Mouse (Mus musculus) embryonic facial prominence, embryonic 10.5 days (tissue): ENCODE measurements around the gene Ceacam18. TPM values are rescaled to one million over a fixed set of nuclear protein-coding genes. Genes with fewer than 3 reads are reported as not detected.
"Not testable (repeated sequence)": the region's sequence is repeated elsewhere in the genome, so short reads cannot be mapped to it uniquely, and the experiment has no call there.

Source experiments
- DNase-seq: peaks from one replicate; pipeline ENCODE4 v3.0.0-alpha.2; 2017; ENCODE audit warnings: low spot score
- H3K27ac ChIP-seq: fragments of 300-500 bp; sonication (generic); replicated peaks from 2 replicates; pipeline ENCODE4 v1.5.1; 2016; ENCODE audit warnings: mild to moderate bottlenecking
- H3K27me3 ChIP-seq: fragments of 300-500 bp; sonication (generic); replicated peaks from 2 replicates; pipeline ENCODE4 v1.6.1; 2016; ENCODE audit warnings: low read depth, mild to moderate bottlenecking; ENCODE audit not compliant: poor library complexity, severe bottlenecking
- H3K36me3 ChIP-seq: fragments of 300-500 bp; sonication (generic); replicated peaks from 2 replicates; pipeline ENCODE4 v1.6.1; 2016; ENCODE audit warnings: mild to moderate bottlenecking, moderate library complexity
- H3K4me1 ChIP-seq: fragments of 300-500 bp; sonication (generic); 2 replicates; pipeline ENCODE4 v1.6.1; 2016
- H3K4me3 ChIP-seq: fragments of 300-500 bp; sonication (generic); 2 replicates; pipeline ENCODE4 v1.5.1; 2016; ENCODE audit warnings: mild to moderate bottlenecking, moderate library complexity
- H3K9me3 ChIP-seq: fragments of 300-500 bp; sonication (generic); 2 replicates; pipeline ENCODE4 v1.6.1; 2016; ENCODE audit warnings: mild to moderate bottlenecking
- WGBS: fragments of 180-500 bp; shearing (Covaris S2); methylation state at CpG from one replicate; pipeline ENCODE4 v1.1.7; 2016; 5-methylcytosine and 5-hydroxymethylcytosine counted together
- polyA plus RNA-seq: library from polyadenylated mRNA; unstranded; fragments of >200 nt; fragmentation: Nextera tagmentation; extraction: Ambion mirVana; gene quantifications from 2 replicates; pipeline ENCODE4 v1.2.1, GENCODE M21; 2016

Gene Ceacam18
- polyA plus RNA-seq, 1 experiment from 2014 or later: not detected

DNA sequence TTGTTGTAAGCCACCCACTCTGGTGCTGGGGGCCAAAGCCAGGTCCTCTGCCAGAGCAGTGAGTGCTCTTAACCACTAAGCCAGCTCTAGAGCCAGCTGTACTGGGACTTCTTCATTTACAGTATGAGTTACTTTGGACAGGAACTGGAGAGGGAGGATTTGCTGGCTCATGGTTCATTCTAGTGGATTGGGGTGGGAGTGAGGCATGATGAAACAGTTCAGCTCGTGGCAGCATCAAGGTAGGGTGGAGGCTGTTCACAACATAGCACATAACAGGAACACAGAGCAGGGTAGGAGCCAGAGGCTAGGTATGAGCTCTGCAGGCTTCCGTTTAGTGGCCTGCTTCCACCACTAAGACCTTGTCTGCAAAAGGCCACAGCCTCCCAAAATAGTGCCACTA, 1.7 kb downstream of the Ceacam18 start:
- no peak overlapping the region for H3K4me3 ChIP-seq
- H3K9me3 ChIP-seq: no peaks in the 10 kb centered on the region
- no peaks in the 10 kb centered on the region for H3K27me3 ChIP-seq
- no peaks in the 10 kb centered on the region for H3K36me3 ChIP-seq
- H3K27ac ChIP-seq: no peak overlapping the region
- 74% methylated on average over 2 of the region's 2 CpGs for WGBS
- no peaks in the 10 kb centered on the region for H3K4me1 ChIP-seq
- no peak for DNase-seq

DNA sequence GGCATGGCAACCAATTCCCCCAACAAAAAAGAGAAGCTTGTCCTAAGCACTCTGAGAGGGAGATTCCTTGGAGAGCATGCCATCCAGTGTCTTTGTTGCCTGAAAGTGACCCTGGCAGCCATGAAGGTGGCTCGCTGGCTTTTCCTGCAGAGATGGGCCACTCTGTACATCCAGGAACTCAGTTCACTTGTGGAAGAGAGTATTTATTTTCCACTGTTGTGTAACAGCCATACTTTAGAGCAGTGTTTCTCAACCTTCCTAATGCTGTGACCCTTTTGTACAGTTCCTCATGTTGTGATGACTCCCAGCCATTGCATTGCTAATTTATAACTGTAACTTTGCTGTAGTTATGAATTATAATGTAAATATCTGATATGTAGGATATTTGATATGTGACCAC, 2.6 kb downstream of the Ceacam18 start:
- Histone ChIP-seq H3K4me1 (no peaks in the 10 kb centered on the region), H3K27ac (no peak overlapping the region), H3K4me3 (no peak overlapping the region), H3K27me3 (no peaks in the 10 kb centered on the region), H3K36me3 (no peaks in the 10 kb centered on the region), H3K9me3 (no peaks in the 10 kb centered on the region)
- DNase-seq: no peak
- WGBS: 79% methylated on average over 1 of the region's 1 CpGs

DNA sequence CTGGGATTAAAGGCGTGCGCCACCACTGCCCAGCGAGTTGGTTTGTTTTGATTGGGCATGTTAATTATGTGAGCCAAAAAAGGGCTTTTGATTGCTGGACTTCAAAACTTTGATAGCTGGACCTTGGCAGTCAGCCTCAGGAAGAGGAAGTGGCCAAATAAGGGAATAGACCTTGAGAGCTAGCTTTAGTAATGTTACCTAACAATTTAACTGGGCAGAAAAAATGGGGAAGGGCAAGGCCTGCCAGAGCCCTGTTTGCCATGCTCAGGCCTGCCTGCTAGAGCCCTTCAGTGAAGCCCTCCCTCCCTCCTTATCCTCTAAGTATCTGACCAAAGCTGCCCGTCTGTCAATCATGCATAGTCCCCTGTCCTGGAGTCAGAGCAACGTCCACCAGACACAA, 8.1 kb downstream of the Ceacam18 start:
- no peak for DNase-seq
- 79% methylated on average over 5 of the region's 5 CpGs for WGBS

DNA sequence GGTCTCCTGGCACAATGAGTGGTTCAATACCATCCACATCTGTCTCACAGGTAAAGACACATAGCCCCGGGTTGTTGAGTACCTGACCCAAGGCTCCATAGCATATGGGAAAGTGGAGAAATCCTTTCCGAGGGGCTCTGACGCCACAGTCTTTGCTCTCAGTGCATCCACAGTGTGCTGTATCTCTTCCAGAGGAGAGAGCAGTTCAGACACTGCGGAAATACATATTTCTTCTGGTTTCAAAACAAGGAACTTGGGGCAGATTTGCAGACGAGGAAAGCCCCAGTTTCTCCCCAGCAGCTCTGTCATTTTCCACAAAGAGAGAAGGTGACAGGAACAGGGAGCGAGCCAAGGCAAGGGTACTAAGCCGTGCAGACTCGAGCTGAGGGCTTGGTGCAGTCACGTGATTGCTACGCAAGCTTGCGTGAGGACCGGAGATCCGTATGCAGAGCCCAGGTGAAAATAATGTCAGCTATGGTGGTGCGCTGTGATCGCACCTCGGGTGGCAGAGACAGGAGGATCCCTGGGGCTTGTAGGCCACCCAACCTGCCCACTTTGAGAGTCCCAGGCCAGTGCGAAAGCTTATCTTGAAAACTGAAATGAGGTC, 8.6 kb downstream of the Ceacam18 start:
- Histone ChIP-seq H3K27me3 (no peaks in the 10 kb centered on the region), H3K4me3 (no peak overlapping the region)
- 86% methylated on average over 17 of the region's 17 CpGs for WGBS

More for the DNA sequence above, 8.1 kb downstream of the Ceacam18 start:
- Histone ChIP-seq H3K4me1 (no peaks in the 10 kb centered on the region), H3K27ac (no peak overlapping the region), H3K36me3 (no peaks in the 10 kb centered on the region), H3K27me3 (no peaks in the 10 kb centered on the region), H3K9me3 (no peaks in the 10 kb centered on the region), H3K4me3 (no peak overlapping the region)

DNA sequence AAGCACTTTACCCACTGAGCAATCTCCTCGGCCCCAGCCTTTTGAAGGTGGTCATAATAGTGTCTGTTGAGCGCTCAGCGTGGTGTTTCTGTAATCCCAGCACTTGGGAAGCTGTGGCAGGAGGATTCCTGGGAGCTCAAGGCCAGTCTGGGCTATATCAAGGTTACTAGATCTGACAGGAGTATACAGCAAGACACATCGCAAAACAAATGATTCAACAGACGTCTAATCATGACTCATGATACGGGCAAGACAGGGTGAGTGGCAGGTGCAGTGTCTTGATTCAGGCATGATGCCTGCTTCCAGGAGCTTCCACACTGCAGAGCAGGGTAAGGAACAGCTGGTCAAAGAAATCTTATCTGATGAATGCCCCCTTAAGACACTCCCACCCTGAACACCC, 18.2 kb downstream of the Ceacam18 start:
- Histone ChIP-seq H3K36me3 (no peaks in the 10 kb centered on the region), H3K4me1 (no peaks in the 10 kb centered on the region), H3K27me3 (no peaks in the 10 kb centered on the region), H3K27ac (no peak overlapping the region), H3K4me3 (no peak overlapping the region), H3K9me3 (peaks cover 8% of the 10 kb centered on the region; the same call in 1 of the 2 replicates)
- 90% methylated on average over 6 of the region's 6 CpGs for WGBS
- DNase-seq: no peak

More for the DNA sequence above, 8.6 kb downstream of the Ceacam18 start:
- Histone ChIP-seq H3K27ac (no peak overlapping the region), H3K36me3 (no peaks in the 10 kb centered on the region), H3K9me3 (no peaks in the 10 kb centered on the region), H3K4me1 (no peaks in the 10 kb centered on the region)
- DNase-seq: no peak

DNA sequence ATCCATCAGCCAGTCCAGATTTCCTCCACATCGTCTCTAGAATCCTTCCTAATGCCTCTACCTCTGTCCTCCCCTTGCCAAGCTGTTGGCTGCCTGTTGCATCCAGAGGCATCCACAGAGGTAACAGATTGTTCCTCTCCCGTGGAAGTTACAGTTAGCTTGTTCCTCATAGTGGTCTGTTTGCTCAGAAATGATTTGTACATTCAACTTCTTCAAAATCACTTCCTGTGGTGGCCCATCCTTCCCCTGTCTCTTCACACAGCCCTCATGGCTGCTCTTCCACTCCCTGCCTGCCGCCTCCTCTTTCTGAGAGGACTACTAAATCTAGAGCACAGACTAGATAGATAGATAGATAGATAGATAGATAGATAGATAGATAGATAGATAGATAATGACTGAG, 20.0 kb downstream of the Ceacam18 start:
- H3K4me1 ChIP-seq: no peaks in the 10 kb centered on the region
- WGBS: 83% methylated on average over 3 of the region's 3 CpGs
- H3K4me3 ChIP-seq: no peak overlapping the region
- H3K9me3 ChIP-seq: peaks cover 8% of the 10 kb centered on the region; the same call in 1 of the 2 replicates
- no peak overlapping the region for H3K27ac ChIP-seq
- no peaks in the 10 kb centered on the region for H3K27me3 ChIP-seq
- H3K36me3 ChIP-seq: no peaks in the 10 kb centered on the region
- DNase-seq: no peak

DNA sequence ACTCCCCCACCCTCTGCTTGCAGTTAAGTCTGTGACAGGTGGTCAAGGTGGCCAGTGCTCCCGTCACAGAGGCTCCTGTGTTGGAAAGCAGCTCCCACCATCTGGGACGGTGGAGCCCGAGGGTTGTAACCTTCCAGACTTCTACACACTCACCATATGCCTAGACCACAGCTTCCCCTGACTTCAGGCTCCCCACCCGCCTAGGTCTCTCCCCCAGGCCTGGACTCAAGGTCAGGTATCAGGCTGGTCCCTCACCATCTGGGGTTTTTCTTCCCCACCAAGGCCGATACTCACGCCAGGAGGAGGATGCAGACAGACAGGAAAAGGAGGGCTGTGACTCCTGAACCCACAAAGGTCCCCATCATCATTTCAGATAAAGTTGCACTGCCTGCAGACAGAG, 21.7 kb downstream of the Ceacam18 start:
- 68% methylated on average over 6 of the region's 6 CpGs for WGBS
- no peaks in the 10 kb centered on the region for H3K36me3 ChIP-seq
- H3K4me3 ChIP-seq: no peak overlapping the region
- H3K9me3 ChIP-seq: peaks cover 5% of the 10 kb centered on the region; the same call in 1 of the 2 replicates
- no peak for DNase-seq
- no peaks in the 10 kb centered on the region for H3K4me1 ChIP-seq
- no peaks in the 10 kb centered on the region for H3K27me3 ChIP-seq
- no peak overlapping the region for H3K27ac ChIP-seq

DNA sequence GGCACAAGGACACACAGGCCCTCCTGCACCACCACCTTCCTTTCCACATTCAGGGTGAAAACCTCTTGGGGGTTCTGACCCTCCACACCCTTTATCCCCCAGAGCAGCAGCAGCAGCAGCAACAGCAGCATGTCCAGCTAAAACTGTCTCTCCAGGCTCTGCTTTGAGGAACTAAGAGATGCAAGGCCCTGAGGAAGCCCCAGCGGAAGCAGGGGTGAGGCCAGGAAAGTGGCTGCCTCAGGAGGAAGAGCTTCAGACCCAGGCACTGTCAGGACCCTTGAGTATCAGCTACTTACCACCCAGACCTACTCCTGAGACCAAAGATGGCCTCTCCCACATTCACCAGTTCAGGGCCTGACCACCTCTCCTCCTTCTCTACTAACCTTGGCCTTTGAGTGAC, 25.5 kb downstream of the Ceacam18 start, which contains the start of gene Siglece:
Gene Siglece (minus strand): TSS at position 160 of the 400 bp plus-strand sequence.
- Histone ChIP-seq H3K9me3 (no peaks in the 10 kb centered on the region), H3K4me3 (no peak within 1 kb of the TSS), H3K4me1 (no peaks in the 10 kb centered on the region), H3K27me3 (no peaks in the 10 kb centered on the region), H3K27ac (no peak within 1 kb of the TSS), H3K36me3 (no peaks in the 10 kb centered on the region)
- no peak for DNase-seq
- 91% methylated on average over 1 of the region's 1 CpGs for WGBS

DNA sequence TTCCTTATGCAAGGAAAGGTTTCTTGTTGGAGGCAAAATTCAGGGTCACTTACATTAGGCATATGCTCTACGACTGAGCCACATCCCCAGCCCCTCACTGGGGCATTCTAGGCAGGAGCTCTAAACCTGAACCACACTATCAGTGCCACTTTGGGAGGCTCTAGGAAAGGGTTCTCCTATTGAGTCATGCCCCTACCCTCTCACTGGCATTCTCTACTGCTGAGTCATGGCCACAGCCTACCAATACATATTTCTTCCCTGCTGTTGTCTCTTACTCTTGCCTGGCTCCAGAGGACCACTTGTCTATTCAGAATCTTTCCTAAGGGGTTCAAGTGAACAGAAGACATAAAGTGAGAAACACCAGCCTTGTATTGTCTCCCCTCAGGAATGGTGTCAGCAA, 28.3 kb downstream of the Ceacam18 start:
- DNase-seq: no peak
- 93% methylated on average over 1 of the region's 1 CpGs for WGBS
- H3K4me3 ChIP-seq: no peak overlapping the region
- H3K27me3 ChIP-seq: no peaks in the 10 kb centered on the region
- no peaks in the 10 kb centered on the region for H3K9me3 ChIP-seq
- no peak overlapping the region for H3K27ac ChIP-seq
- H3K4me1 ChIP-seq: no peaks in the 10 kb centered on the region
- no peaks in the 10 kb centered on the region for H3K36me3 ChIP-seq

DNA sequence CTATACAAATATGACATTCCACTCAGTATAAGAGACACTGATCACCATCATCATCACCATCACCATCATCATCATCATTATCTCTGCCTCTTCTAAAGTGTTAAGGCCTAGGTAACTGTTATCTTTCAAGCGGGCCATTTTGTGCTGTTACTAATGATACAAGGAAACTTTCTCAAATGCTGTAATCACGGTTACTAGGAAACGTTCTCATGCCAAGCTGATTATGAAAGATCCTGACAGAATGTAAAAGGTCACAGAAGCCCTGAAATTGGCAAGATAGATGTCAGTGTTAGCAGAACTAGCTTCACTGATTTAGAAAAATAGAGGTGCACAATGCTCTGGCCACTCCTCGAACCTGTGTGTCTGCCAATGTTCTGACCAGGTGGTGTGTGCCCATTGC, 32.7 kb downstream of the Ceacam18 start:
- not testable (repeated sequence) for H3K27ac ChIP-seq, H3K36me3 ChIP-seq, H3K4me3 ChIP-seq, H3K4me1 ChIP-seq, H3K27me3 ChIP-seq, H3K9me3 ChIP-seq, DNase-seq
- 90% methylated on average over 4 of the region's 4 CpGs for WGBS

DNA sequence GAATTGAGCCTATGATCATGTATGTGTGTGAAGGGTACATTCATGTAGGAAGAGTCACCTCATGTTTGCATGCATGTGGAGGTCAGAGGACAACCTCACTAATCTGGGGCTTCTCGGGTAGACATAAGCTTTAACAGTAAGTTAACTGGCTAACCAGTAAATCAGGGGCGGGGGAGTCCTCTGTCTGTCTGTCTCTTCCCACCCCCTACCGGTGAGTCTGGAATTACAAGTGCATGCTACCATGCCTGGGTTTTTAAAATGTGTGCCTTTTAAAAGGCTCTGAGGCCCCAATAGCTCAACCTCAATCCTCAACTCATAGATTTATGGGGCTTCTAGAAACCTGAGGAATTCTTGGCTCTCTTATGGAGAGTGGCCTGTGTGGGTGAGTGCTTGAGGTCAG, 34.1 kb downstream of the Ceacam18 start:
- H3K36me3 ChIP-seq: no peaks in the 10 kb centered on the region
- no peak overlapping the region for H3K4me3 ChIP-seq
- no peaks in the 10 kb centered on the region for H3K9me3 ChIP-seq
- DNase-seq: peak; percentile 38
- no peak overlapping the region for H3K27ac ChIP-seq
- no peaks in the 10 kb centered on the region for H3K27me3 ChIP-seq
- H3K4me1 ChIP-seq: peaks cover 13% of the 10 kb centered on the region
- WGBS: 21% methylated on average over 3 of the region's 3 CpGs

DNA sequence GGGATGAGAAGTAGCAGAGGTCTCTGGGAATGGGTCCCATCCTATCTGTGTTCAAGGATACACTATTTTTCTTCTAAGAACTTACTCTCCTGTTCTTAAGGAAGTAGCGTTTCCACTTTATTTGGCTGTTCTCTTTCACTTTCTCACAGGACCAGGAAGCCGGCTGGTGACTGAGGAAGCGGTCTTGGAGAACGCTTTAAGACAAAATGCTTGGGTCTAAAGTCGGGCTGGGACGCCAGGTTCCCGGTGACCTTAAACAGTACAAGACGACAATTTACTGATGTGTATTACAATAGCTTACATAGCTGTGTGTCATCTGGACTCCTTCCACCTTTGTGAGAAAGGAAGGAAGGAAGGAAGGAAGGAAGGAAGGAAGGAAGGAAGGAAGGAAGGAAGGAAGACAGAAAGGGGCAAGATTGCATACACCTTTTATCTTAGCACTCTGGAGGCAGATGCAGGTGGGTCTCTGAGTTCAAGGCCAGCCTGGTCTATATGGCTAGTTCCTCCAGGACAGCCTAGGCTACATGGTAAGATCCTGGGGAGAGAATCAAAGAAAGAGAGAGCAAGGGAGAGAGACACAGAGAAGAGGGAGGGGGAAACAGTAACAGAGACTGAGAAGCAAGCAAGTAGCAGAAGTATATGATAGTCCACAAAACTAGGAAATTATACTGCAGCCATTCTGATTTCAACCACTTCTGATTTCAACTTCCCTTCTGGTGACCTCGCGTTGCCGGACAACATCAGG, 36.7 kb downstream of the Ceacam18 start:
- no peak for DNase-seq
- H3K27me3 ChIP-seq: no peaks in the 10 kb centered on the region
- peaks cover 13% of the 10 kb centered on the region for H3K4me1 ChIP-seq
- peaks cover 24% of the 10 kb centered on the region for H3K36me3 ChIP-seq
- H3K4me3 ChIP-seq: peak overlapping the region; percentile 77
- H3K27ac ChIP-seq: peak overlapping the region; percentile 87
- WGBS: 69% methylated on average over 11 of the region's 11 CpGs
- H3K9me3 ChIP-seq: peaks cover 7% of the 10 kb centered on the region; the same call in 1 of the 2 replicates
